Mouse (Mus musculus) erythroid progenitor cell, adult 5-6 weeks (primary cell): ENCODE data around the gene Pdzd8. TPM values are rescaled to one million over a fixed set of nuclear protein-coding genes. Genes with fewer than 3 reads are reported as not detected.

ENCODE experiments used
- ATAC-seq: replicated peaks from 2 replicates; pipeline ENCODE4 v1.8.0; 2016; ENCODE audit warnings: moderate number of reproducible peaks, mild to moderate bottlenecking, moderate TSS enrichment, inconsistent platforms; ENCODE audit not compliant: poor library complexity, low FRiP score, severe bottlenecking
- total RNA-seq, 2 experiments: library from RNA; stranded (forward) in 1 of 2; stranded (reverse) in 1 of 2; fragments of 150-400 nt in 1 of 2; fragments of 186-747, 209-891 nt in 1 of 2; gene quantifications; 2 replicates each; pipeline versions ENCODE4 v1.2.3 to v1.2.4; 2015 to 2017; ENCODE audit warnings: low replicate concordance in 2 of 2

Pdzd8 gene
- total RNA-seq, 2 experiments from 2014 or later = 51.1 to 55.3 TPM

- ATAC-seq = no peak
Measured at GRCm38 (mm10) chr19:59289811-59290210, 55.8 kb downstream of the Pdzd8 start.

- no peak for ATAC-seq
Measured at GRCm38 (mm10) chr19:59289042-59289441, 56.5 kb downstream of the Pdzd8 start.

GRCm38 (mm10) chr19:59282001-59282400 lies 63.6 kb downstream of the Pdzd8 start:
- no peak for ATAC-seq

GRCm38 (mm10) chr19:59280841-59281240 lies 64.7 kb downstream of the Pdzd8 start:
- ATAC-seq = no peak

- no peak for ATAC-seq
Measured at GRCm38 (mm10) chr19:59276354-59276753, 69.2 kb downstream of the Pdzd8 start.

- ATAC-seq = no peak
Measured at GRCm38 (mm10) chr19:59273190-59273589, 72.4 kb downstream of the Pdzd8 start.

GRCm38 (mm10) chr19:59267417-59267963 lies 78.1 kb downstream of the Pdzd8 start:
- no peak for ATAC-seq

- ATAC-seq = no peak
Measured at GRCm38 (mm10) chr19:59265907-59266306, 79.7 kb downstream of the Pdzd8 start.

GRCm38 (mm10) chr19:59264838-59265532 lies 80.6 kb downstream of the Pdzd8 start:
- no peak for ATAC-seq

GRCm38 (mm10) chr19:59263171-59263570 lies 82.4 kb downstream of the Pdzd8 start:
- ATAC-seq = no peak

- no peak for ATAC-seq
Measured at GRCm38 (mm10) chr19:59261604-59262003, 84.0 kb downstream of the Pdzd8 start.

GRCm38 (mm10) chr19:59260718-59261442 lies 84.7 kb downstream of the Pdzd8 start, which contains the start of gene Slc18a2:
Gene Slc18a2 (plus strand): TSS chr19:59260896.
- 0 out of 2 replicates have a peak, but pooled peaks have one; percentile 37 for ATAC-seq

- no peak for ATAC-seq
Measured at GRCm38 (mm10) chr19:59259633-59260032, 85.9 kb downstream of the Pdzd8 start.

- no peak for ATAC-seq
Measured at GRCm38 (mm10) chr19:59252651-59253050, 92.9 kb downstream of the Pdzd8 start.

- no peak for ATAC-seq
Measured at GRCm38 (mm10) chr19:59248553-59249286, 96.9 kb downstream of the Pdzd8 start.

- no peak for ATAC-seq
Measured at GRCm38 (mm10) chr19:59248144-59248543, 97.4 kb downstream of the Pdzd8 start.
